Mouse (Mus musculus) kidney, adult 2 months (tissue): ENCODE data around the gene Arhgef33. TPM values are rescaled to one million over a fixed set of nuclear protein-coding genes. Genes with fewer than 3 reads are reported as not detected.

ENCODE experiments used
- DNase-seq: peaks from one replicate; pipeline ENCODE4 v3.0.0; 2021
- H3K27ac ChIP-seq: fragments of 200-500 bp; 2 replicates; pipeline ENCODE4 v1.5.1; 2012; ENCODE audit warnings: low read depth, low read length, control low read depth, inconsistent platforms; ENCODE audit not compliant: insufficient read depth
- H3K27me3 ChIP-seq: fragments of 200-500 bp; replicated peaks from 2 replicates; pipeline ENCODE4 v1.6.1; 2012; ENCODE audit warnings: mild to moderate bottlenecking, moderate library complexity, low read length, inconsistent platforms; ENCODE audit not compliant: control insufficient read depth, insufficient read depth
- H3K36me3 ChIP-seq: fragments of 200-500 bp; 2 replicates; pipeline ENCODE4 v1.6.1; 2012; ENCODE audit warnings: mild to moderate bottlenecking, moderate library complexity, low read length, inconsistent platforms; ENCODE audit not compliant: control insufficient read depth, insufficient read depth
- H3K4me1 ChIP-seq: fragments of 200-500 bp; 2 replicates; pipeline ENCODE4 v1.6.1; 2011; ENCODE audit warnings: low read length; ENCODE audit not compliant: control insufficient read depth, insufficient read depth
- H3K4me3 ChIP-seq: fragments of 200-500 bp; 2 replicates; pipeline ENCODE4 v1.5.1; 2011; ENCODE audit warnings: mild to moderate bottlenecking, low read depth, low read length, control low read depth; ENCODE audit not compliant: insufficient read depth
- CTCF ChIP-seq: fragments of 200-500 bp; conservative IDR thresholded peaks from 2 replicates; pipeline ENCODE4 v1.5.1; 2011; ENCODE audit warnings: low read depth, mild to moderate bottlenecking, control low read depth, low read length, moderate library complexity, mixed read lengths; ENCODE audit not compliant: insufficient read depth, insufficient read length
- POLR2A ChIP-seq: fragments of 200-500 bp; IDR thresholded peaks from one replicate; pipeline ENCODE4 v1.6.1; 2011; ENCODE audit warnings: low read depth, low read length, control low read depth
- WGBS: fragments of 180-500 bp; shearing (Covaris S2); methylation state at CpG from one replicate; pipeline ENCODE4 v1.1.7; 2018; 5-methylcytosine and 5-hydroxymethylcytosine counted together
- polyA plus RNA-seq: library from polyadenylated mRNA; depleted of rRNA; stranded (reverse); fragments of >200 nt; gene quantifications from 2 replicates; pipeline ENCODE4 v1.2.3, GENCODE M21; 2012

Gene Arhgef33
- polyA plus RNA-seq, 1 experiment: 0.44 TPM

DNA sequence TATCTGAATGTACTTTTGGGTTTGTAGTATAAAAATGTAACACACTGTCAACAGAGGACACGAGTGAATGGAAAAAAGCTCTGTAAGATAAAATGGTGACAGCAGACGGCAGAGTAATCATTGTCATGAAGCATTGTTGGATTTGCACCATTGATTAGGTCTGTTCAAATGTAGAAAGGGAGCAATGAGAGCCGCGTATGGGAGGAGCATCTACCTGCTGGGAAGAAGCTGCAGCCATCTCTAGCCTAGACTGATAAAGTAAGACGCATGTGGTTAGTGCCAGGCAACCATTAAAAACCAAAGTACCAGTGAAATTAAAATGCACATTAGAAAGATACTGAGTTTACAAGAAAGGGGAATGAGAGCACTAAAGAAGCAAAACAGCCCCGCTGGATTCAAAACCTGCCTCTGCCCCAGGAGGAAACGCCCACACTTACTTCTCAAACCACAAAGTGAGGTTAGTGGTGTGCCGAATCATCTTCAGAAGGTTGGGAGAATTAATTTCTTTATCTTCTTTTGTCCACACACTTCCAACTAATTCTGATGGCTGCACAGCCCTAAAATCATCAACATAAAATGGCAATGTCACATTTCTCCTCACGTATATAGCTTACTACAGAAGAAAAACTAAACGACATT, 111.5 kb downstream of the Arhgef33 start:
- no peak for TF ChIP-seq CTCF
- TF ChIP-seq POLR2A: no peak
- WGBS: 88% methylated on average over 10 of the region's 10 CpGs

DNA sequence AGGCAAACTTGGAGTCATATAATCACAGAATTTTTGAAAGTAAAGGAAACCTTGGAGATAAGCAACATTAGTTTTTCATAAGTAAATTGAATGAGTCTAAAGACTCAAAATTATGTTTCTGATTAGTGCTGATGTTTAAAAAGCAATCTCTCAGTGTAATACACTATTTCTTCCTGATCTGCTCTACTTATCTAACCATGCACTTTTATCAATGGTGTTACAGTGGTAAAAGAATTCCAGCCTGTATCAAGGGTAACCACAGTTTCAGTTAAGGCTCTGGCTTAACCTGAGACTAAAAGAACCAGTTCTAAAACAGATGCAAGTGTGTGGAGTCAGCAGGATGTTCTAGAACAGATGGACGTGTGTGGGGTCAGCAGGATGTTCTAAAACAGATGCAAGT, 113.8 kb downstream of the Arhgef33 start:
- no peak overlapping the region for H3K4me3 ChIP-seq
- no peaks in the 10 kb centered on the region for H3K4me1 ChIP-seq
- DNase-seq: no peak
- peaks cover 8% of the 10 kb centered on the region for H3K36me3 ChIP-seq
- no peaks in the 10 kb centered on the region for H3K27me3 ChIP-seq
- no peak for TF ChIP-seq POLR2A
- TF ChIP-seq CTCF: no peak
- 88% methylated on average over 1 of the region's 1 CpGs for WGBS
- H3K27ac ChIP-seq: no peak overlapping the region

More for the DNA sequence above, 111.5 kb downstream of the Arhgef33 start:
- DNase-seq: no peak
- Histone ChIP-seq H3K36me3 (peaks cover 8% of the 10 kb centered on the region), H3K27ac (no peak overlapping the region), H3K4me1 (no peaks in the 10 kb centered on the region), H3K27me3 (no peaks in the 10 kb centered on the region), H3K4me3 (no peak overlapping the region)

DNA sequence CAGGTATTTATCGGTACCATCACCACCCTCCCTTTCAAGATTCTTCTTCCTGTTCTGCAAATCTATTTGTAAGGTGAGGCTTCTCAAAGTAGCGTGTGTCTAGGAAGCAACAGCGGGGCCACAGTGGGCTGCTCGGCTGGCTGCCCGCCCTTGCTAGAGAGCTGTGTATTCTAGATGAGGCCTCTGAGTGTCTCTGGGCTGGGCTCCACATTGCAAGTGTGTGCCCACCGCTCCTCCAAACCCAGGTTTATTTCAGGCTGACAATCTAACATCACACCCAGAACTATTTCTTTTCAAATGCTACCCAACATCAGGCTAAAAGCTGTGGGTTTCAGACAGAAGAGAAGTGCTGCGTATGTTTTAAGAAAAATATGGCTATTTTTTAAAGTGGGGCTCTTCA, 119.0 kb downstream of the Arhgef33 start:
- no peak for DNase-seq
- no peak overlapping the region for H3K4me3 ChIP-seq
- no peaks in the 10 kb centered on the region for H3K27me3 ChIP-seq
- no peaks in the 10 kb centered on the region for H3K4me1 ChIP-seq
- H3K27ac ChIP-seq: no peak overlapping the region
- TF ChIP-seq CTCF (no peak), POLR2A (no peak)
- peaks cover 4% of the 10 kb centered on the region; the same call in 1 of the 2 replicates for H3K36me3 ChIP-seq
- 84% methylated on average over 7 of the region's 7 CpGs for WGBS

DNA sequence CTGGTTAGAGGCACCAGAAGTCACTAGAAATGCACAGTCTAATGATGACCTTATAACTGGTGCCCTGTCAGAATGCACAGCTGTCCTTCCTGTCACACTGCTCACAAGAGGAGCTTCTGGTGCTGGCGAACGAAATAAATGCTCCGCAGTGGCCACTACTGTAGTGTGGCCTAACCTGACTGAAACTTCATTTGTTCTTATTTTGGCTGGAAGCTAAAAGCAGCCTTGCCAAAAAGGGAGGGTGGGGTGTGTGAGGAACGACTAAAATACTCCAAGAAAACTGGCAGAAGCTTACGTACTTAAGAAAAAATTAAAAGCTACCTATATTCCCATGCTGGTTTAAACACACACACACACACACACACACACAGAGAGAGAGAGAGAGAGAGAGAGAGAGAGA, 119.7 kb downstream of the Arhgef33 start:
- 54% methylated on average over 5 of the region's 5 CpGs for WGBS
- no peaks in the 10 kb centered on the region for H3K27me3 ChIP-seq
- peak; percentile 39 for DNase-seq
- H3K4me3 ChIP-seq: no peak overlapping the region
- peak overlapping the region; percentile 67 for H3K27ac ChIP-seq
- peaks cover 4% of the 10 kb centered on the region; the same call in 1 of the 2 replicates for H3K36me3 ChIP-seq
- no peak for TF ChIP-seq CTCF
- no peak for TF ChIP-seq POLR2A
- no peaks in the 10 kb centered on the region for H3K4me1 ChIP-seq

DNA sequence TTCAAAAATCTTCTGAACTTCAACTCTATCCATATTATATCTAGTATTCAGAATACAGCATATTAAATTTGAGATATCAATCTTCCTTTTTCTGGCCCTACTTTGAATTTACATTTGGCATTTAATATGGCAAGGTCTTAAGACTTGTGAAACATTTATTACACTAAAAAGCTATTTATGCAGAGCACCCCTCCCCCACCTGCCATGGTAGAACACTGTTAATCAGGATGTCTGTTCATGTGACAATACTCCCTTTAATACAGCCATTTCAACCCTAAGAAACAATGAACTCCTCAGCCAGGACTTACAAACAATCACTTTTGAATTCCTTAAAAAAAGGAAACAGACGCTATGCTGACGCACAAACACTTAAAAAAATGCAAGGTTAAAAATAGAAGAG, 120.8 kb downstream of the Arhgef33 start:
- 69% methylated on average over 2 of the region's 2 CpGs for WGBS
- Histone ChIP-seq H3K4me3 (no peak overlapping the region), H3K36me3 (no peaks in the 10 kb centered on the region), H3K4me1 (no peaks in the 10 kb centered on the region), H3K27me3 (no peaks in the 10 kb centered on the region), H3K27ac (no peak overlapping the region; the same call in 1 of the 2 replicates)
- peak; percentile 45 for DNase-seq
- no peak for TF ChIP-seq CTCF
- no peak for TF ChIP-seq POLR2A

DNA sequence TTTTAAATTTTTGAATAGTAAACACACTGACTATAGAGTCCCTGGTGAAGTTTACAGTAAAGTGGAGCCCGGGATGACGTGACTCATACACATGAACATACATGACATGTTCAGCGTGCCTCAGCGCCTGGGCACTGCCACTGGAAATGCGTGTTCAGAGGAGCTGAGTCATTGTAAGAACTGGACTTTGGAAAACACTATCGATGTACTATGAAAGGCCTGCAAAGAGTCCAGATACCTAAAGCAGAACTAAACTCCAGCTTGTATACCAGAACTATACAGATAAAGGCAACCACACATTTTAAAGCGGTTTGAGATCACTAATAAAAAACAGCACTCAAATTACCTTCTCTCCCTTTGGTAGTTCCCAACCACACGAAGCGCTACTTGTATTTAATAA, 124.8 kb downstream of the Arhgef33 start:
- Histone ChIP-seq H3K4me1 (no peaks in the 10 kb centered on the region; the same call in 1 of the 2 replicates), H3K4me3 (no peak overlapping the region), H3K27ac (no peak overlapping the region; the same call in 1 of the 2 replicates), H3K27me3 (no peaks in the 10 kb centered on the region), H3K36me3 (peaks cover 1% of the 10 kb centered on the region; the same call in 1 of the 2 replicates)
- DNase-seq: peak; percentile 17
- TF ChIP-seq CTCF (no peak), POLR2A (no peak)
- WGBS: 78% methylated on average over 9 of the region's 9 CpGs

DNA sequence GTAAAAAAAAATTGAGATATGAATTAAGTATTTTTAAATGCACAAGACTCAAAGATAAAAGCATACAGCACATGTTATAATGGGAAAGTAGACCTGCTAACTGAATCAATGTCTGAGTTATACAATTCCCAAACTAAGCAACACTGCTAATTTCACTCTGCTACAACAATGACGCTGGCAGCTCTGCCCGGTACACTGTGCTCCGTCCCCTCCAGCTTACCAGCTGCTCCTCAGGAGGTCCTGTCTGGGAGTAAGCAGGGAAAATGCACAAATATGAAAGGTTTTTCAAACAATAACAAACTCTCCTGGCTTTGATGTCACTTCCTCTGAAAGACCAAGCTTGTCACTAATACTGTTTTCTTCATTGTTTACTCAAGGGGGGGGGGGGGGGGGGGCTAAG, 127.2 kb downstream of the Arhgef33 start:
- Histone ChIP-seq H3K4me3 (peak overlapping the region; percentile 2; the same call in 1 of the 2 replicates), H3K4me1 (no peaks in the 10 kb centered on the region; the same call in 1 of the 2 replicates), H3K36me3 (peaks cover 4% of the 10 kb centered on the region; the same call in 1 of the 2 replicates), H3K27ac (no peak overlapping the region), H3K27me3 (no peaks in the 10 kb centered on the region)
- WGBS: 73% methylated on average over 3 of the region's 3 CpGs
- DNase-seq: peak; percentile 16
- no peak for TF ChIP-seq POLR2A
